Mouse (Mus musculus) E14TG2a.4 (cell line): ENCODE measurements around the gene Tatdn3.

Experiments
- CTCF ChIP-seq: conservative IDR thresholded peaks from 2 replicates; pipeline ENCODE4 v1.5.1; 2014; ENCODE audit warnings: low read length
- POU5F1 ChIP-seq: IDR thresholded peaks from 2 replicates; pipeline ENCODE4 v1.6.1; 2014; ENCODE audit warnings: low read length, borderline replicate concordance

DNA sequence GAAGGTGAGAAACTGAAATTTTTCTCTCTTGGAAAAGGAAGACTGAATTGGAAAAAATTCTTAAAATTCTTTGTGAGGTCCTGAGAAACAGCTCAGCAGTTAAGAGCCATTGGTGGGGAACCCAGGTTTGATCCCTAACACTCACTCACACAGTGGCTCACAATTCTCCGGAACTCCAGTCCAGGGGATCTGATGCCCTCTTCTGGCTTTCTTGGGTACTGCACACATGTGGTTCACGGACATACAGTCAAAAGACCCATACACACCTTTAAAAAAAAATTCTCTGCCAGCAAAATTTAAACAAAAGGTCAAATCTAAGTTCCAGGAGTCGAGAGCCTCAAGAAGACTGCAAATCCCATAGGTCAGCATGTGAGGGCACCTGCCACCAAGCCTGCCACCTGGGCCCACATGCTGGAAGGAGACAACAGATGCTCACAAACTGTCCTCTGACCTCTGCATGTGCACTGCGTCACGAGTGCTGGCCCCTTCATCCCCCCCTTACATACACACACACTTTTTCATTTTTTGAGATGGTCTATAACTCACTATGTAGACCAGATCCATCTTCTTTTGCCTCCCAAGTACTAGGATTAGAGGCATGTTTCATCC is 22.3 kb upstream of the Tatdn3 start:
- peak; percentile 72 for TF ChIP-seq CTCF
- no peak for TF ChIP-seq POU5F1
